Mouse (Mus musculus) liver, postnatal 0 days (tissue): ENCODE measurements at regions not wholly inside any gene's neighbourhood (a gene's known extent, or its start where the extent isn't known, plus 50 kb on each side); places are given as distances from the start of the nearest gene placed in this dataset.

Experiments
- CTCF ChIP-seq: sonication (generic); IDR thresholded peaks from 2 replicates; pipeline ENCODE4 v1.5.1; 2016; ENCODE audit warnings: antibody characterized with exemption, low read depth
- EP300 ChIP-seq: IDR thresholded peaks from 2 replicates; pipeline ENCODE4 v1.6.1; 2016; ENCODE audit warnings: antibody characterized with exemption, low read depth, mild to moderate bottlenecking

- TF ChIP-seq EP300 (no peak), CTCF (no peak)
Observed at GRCm38 (mm10) chr12:27992152-27992551, 560.0 kb downstream of the Dcdc2c start.
